Mouse (Mus musculus): ENCODE results near the gene Zscan2.
A peak's percentile ranks its signal among the peaks of the same experiment; 100 is the strongest.

The Zscan2 gene

GRCm38 (mm10) chr7:80843910-80844640 is 16.6 kb upstream of the Zscan2 start:
- DNase-seq (ENCODE audit: low spot score in 2 of 2), result no peak

- DNase-seq (ENCODE audit: low spot score in 2 of 2), result no peak
Measured at GRCm38 (mm10) chr7:80844691-80845090, 16.0 kb upstream of the Zscan2 start.

GRCm38 (mm10) chr7:80845621-80846279 is 15.0 kb upstream of the Zscan2 start:
- no peak for DNase-seq (ENCODE audit: low spot score in 2 of 2)

- no peak for DNase-seq (ENCODE audit: low spot score in 2 of 2)
Measured at GRCm38 (mm10) chr7:80846280-80846678, 14.4 kb upstream of the Zscan2 start.

- DNase-seq (ENCODE audit: low spot score in 2 of 2), result no peak
Measured at GRCm38 (mm10) chr7:80846709-80847108, 14.0 kb upstream of the Zscan2 start.

GRCm38 (mm10) chr7:80849267-80849666 is 11.5 kb upstream of the Zscan2 start:
- DNase-seq (ENCODE audit: low spot score in 2 of 2), result no peak

GRCm38 (mm10) chr7:80849710-80850109 is 11.0 kb upstream of the Zscan2 start:
- no peak for DNase-seq (ENCODE audit: low spot score in 2 of 2)

- no peak for DNase-seq (ENCODE audit: low spot score in 2 of 2)
Measured at GRCm38 (mm10) chr7:80850520-80850919, 10.2 kb upstream of the Zscan2 start.

- no peak for DNase-seq (ENCODE audit: low spot score in 2 of 2)
Measured at GRCm38 (mm10) chr7:80853218-80853617, 7.5 kb upstream of the Zscan2 start.

- no peak for DNase-seq (ENCODE audit: low spot score in 2 of 2)
Measured at GRCm38 (mm10) chr7:80855316-80855715, 5.4 kb upstream of the Zscan2 start.

- peak; percentile 65 to 71 for DNase-seq (ENCODE audit: low spot score in 2 of 2)
Measured at GRCm38 (mm10) chr7:80857181-80857580, 3.5 kb upstream of the Zscan2 start.

- peak; percentile 33 to 35 for DNase-seq (ENCODE audit: low spot score in 2 of 2)
Measured at GRCm38 (mm10) chr7:80860227-80860626, 493 bp upstream of the Zscan2 start.

GRCm38 (mm10) chr7:80862475-80862874 is 1.8 kb downstream of the Zscan2 start:
- no peak for DNase-seq (ENCODE audit: low spot score in 2 of 2)

- DNase-seq (ENCODE audit: low spot score in 2 of 2), result no peak
Measured at GRCm38 (mm10) chr7:80863520-80863919, 2.8 kb downstream of the Zscan2 start.

GRCm38 (mm10) chr7:80864151-80864550 is 3.4 kb downstream of the Zscan2 start:
- no peak for DNase-seq (ENCODE audit: low spot score in 2 of 2)

- DNase-seq (ENCODE audit: low spot score in 2 of 2), result no peak
Measured at GRCm38 (mm10) chr7:80864831-80865230, 4.1 kb downstream of the Zscan2 start.

- DNase-seq (ENCODE audit: low spot score in 2 of 2), result no peak
Measured at GRCm38 (mm10) chr7:80865521-80865920, 4.8 kb downstream of the Zscan2 start.

- no peak for DNase-seq (ENCODE audit: low spot score in 2 of 2)
Measured at GRCm38 (mm10) chr7:80866514-80867147, 5.9 kb downstream of the Zscan2 start.

- no peak for DNase-seq (ENCODE audit: low spot score in 2 of 2)
Measured at GRCm38 (mm10) chr7:80868686-80869085, 8.0 kb downstream of the Zscan2 start.

GRCm38 (mm10) chr7:80873038-80873437 is 12.3 kb downstream of the Zscan2 start:
- no peak for DNase-seq (ENCODE audit: low spot score in 2 of 2)

- DNase-seq (ENCODE audit: low spot score in 2 of 2), result no peak
Measured at GRCm38 (mm10) chr7:80873631-80874030, 12.9 kb downstream of the Zscan2 start.

GRCm38 (mm10) chr7:80875727-80876126 is 15.0 kb downstream of the Zscan2 start:
- no peak for DNase-seq (ENCODE audit: low spot score in 2 of 2)
